Mouse (Mus musculus) liver, postnatal 0 days (tissue): Measurements from ENCODE around the gene F2r. TPM values are rescaled to one million over a fixed set of nuclear protein-coding genes. Genes with fewer than 3 reads are reported as not detected.

Experiments
- ATAC-seq: fragments of 200-750 bp; cut with Nextera tagmentation; 2 replicates; pipeline ENCODE4 v1.8.0; 2017; ENCODE audit warnings: mild to moderate bottlenecking, moderate library complexity
- DNase-seq: peaks from one replicate; pipeline ENCODE4 v3.0.0-alpha.2; 2016
- H3K27ac ChIP-seq: fragments of 300-500 bp; sonication (generic); 2 replicates; pipeline ENCODE4 v1.5.1; 2014; ENCODE audit warnings: antibody characterized with exemption, moderate library complexity, mild to moderate bottlenecking, low read depth
- H3K27me3 ChIP-seq: fragments of 300-500 bp; sonication (generic); 2 replicates; pipeline ENCODE4 v1.6.1; 2014; ENCODE audit warnings: low read length, control low read depth, mixed read lengths; ENCODE audit not compliant: insufficient read depth
- H3K36me3 ChIP-seq: fragments of 300-500 bp; sonication (generic); replicated peaks from 2 replicates; pipeline ENCODE4 v1.6.1; 2014; ENCODE audit warnings: mild to moderate bottlenecking, control low read depth, low read length, moderate library complexity, mixed read lengths; ENCODE audit not compliant: insufficient read depth
- H3K4me1 ChIP-seq: fragments of 300-500 bp; sonication (generic); 2 replicates; pipeline ENCODE4 v1.6.1; 2014; ENCODE audit warnings: antibody characterized with exemption, mild to moderate bottlenecking, control low read depth; ENCODE audit not compliant: insufficient read depth
- H3K4me2 ChIP-seq: fragments of 300-500 bp; sonication (generic); 2 replicates; pipeline ENCODE4 v1.6.1; 2014; ENCODE audit warnings: low read depth, mild to moderate bottlenecking, low read length, moderate library complexity, mixed read lengths
- H3K4me3 ChIP-seq: fragments of 300-500 bp; sonication (generic); 2 replicates; pipeline ENCODE4 v1.5.1; 2014; ENCODE audit warnings: low read depth, low read length
- H3K9ac ChIP-seq: fragments of 300-500 bp; sonication (generic); replicated peaks from 2 replicates; pipeline ENCODE4 v1.6.1; 2014; ENCODE audit warnings: mild to moderate bottlenecking, moderate library complexity
- H3K9me3 ChIP-seq: fragments of 300-500 bp; sonication (generic); 2 replicates; pipeline ENCODE4 v1.6.1; 2016; ENCODE audit warnings: mild to moderate bottlenecking, control low read depth, low read length, mixed read lengths
- CTCF ChIP-seq: sonication (generic); IDR thresholded peaks from 2 replicates; pipeline ENCODE4 v1.5.1; 2016; ENCODE audit warnings: antibody characterized with exemption, low read depth
- EP300 ChIP-seq: IDR thresholded peaks from 2 replicates; pipeline ENCODE4 v1.6.1; 2016; ENCODE audit warnings: antibody characterized with exemption, low read depth, mild to moderate bottlenecking
- WGBS: fragments of 180-500 bp; shearing (Covaris S2); extraction: QIAGEN DNeasy Blood & Tissue Kit; methylation state at CpG from one replicate; pipeline ENCODE4 v1.1.7; 2014; ENCODE audit not compliant: insufficient replicate concordance; 5-methylcytosine and 5-hydroxymethylcytosine counted together
- polyA plus RNA-seq: library from polyadenylated mRNA; unstranded; fragments of >200 nt; fragmentation: Nextera tagmentation; extraction: Ambion mirVana; gene quantifications from 2 replicates; pipeline ENCODE4 v1.2.1, GENCODE M21; 2015

The F2r gene
- polyA plus RNA-seq, 1 experiment from 2014 or later, result 28.6 TPM

DNA sequence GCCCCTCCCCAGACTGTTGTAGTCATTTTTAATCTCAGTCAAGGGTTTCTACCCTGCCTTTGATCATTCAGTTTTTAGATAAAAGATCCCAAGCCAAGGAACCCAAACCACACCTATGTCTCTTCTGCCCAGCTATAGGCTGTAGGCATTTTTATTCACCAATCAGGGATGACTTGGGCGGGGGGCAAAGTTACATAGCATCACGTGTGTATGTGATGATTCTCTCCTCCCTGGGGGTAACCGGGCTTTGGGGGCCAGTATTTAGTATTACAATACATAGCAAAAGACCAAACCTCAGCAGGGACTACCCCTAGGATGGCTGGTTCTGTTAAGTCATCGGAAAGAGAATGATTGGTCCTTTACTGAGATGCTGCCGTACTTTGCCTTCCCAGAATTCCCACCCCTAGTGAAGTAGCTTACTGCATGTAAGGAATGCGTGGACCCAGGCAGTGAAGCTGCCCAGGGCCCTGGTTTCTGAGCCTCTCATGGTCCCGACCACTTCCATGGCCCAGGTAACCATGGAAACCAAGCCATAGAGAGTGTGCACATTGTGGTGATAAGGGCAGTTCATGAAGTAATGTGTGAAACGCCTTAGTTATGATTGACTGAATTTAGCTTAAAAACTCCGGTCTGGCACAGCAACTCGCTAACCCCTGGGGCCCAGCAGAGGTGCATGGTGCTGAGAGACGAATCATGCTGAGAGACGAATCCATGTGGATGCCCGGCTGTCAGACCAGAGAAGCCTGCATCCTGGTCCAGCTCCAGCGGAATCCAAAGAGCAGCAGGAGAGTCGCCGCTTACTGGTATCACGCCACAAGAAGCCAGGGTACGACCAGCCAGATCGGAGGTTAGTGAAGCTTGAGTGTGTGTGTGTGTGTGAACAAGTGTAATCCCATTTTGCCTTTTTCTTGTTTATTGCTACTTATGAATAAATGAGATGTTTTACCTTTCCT lies 34.8 kb downstream of the F2r start:
- Histone ChIP-seq H3K9ac (no peak overlapping the region), H3K4me3 (no peak overlapping the region), H3K36me3 (no peaks in the 10 kb centered on the region), H3K27ac (no peak overlapping the region), H3K27me3 (0 out of 2 replicates have a peak, but pooled peaks cover 3% of the 10 kb centered on the region), H3K4me2 (no peak overlapping the region), H3K9me3 (no peaks in the 10 kb centered on the region), H3K4me1 (no peaks in the 10 kb centered on the region)
- WGBS, result 69% methylated on average over 19 of the region's 19 CpGs
- no peak for ATAC-seq
- TF ChIP-seq CTCF (no peak), EP300 (no peak)
- DNase-seq, result no peak

DNA sequence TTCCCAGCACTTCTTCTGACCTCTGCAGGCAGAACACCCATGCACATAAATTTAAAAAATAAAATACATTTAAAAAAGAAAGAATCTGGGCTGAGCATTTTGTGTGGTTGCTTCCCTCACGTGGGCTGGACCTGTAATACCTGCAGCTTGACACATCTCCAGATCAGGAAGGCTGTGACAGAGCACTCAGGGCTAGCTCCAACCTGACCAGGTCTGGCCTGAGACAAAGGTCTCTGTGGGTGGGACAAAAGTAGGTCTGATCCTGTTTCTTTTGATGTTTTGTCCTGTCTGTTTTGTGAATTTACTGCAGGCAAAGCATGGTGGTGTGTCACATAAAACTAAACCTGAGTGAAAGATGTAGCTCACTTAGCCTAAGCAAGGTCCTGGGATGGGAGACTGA lies 36.4 kb downstream of the F2r start:
- Histone ChIP-seq H3K9me3 (no peaks in the 10 kb centered on the region), H3K4me3 (no peak overlapping the region), H3K36me3 (no peaks in the 10 kb centered on the region), H3K27me3 (0 out of 2 replicates have a peak, but pooled peaks cover 3% of the 10 kb centered on the region), H3K4me1 (no peaks in the 10 kb centered on the region), H3K27ac (no peak overlapping the region), H3K9ac (no peak overlapping the region), H3K4me2 (no peak overlapping the region)
- DNase-seq, result no peak
- TF ChIP-seq CTCF, result no peak
- TF ChIP-seq EP300, result no peak
- WGBS, result 56% methylated on average over 1 of the region's 1 CpGs
- no peak for ATAC-seq

DNA sequence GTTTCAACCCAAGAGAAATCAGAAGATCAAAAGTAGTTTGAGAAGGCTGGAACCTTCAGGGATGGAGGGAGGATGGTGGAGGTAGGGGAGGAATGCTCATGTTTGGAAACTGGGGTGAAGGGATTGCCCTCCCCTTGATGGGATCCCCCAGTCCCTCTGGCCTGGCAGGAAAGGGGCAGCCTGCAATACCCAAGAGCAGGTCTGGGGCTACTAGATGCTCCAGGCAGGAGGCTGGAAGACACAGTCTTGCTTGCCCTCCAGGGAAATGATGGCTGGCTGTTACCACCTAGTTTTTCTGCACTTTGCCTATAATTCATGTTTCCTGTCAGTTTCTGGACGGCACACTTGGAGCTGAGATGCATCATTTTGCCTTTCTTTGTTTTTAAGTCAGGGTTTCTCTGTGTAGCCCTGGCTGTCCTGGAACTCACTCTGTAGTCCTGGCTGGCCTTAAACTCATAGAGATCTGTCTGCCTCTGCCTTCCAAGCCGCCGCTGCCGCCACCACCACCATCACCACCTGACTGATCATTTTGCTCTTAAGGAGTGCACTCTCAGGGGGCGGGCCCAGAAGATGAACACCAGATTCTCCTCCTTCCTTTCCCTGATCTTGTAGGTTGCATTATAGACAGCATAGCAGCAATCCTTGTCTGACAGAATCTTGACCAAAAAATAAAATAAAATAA lies 40.1 kb downstream of the F2r start:
- no peak for DNase-seq
- 81% methylated on average over 5 of the region's 5 CpGs for WGBS

DNA sequence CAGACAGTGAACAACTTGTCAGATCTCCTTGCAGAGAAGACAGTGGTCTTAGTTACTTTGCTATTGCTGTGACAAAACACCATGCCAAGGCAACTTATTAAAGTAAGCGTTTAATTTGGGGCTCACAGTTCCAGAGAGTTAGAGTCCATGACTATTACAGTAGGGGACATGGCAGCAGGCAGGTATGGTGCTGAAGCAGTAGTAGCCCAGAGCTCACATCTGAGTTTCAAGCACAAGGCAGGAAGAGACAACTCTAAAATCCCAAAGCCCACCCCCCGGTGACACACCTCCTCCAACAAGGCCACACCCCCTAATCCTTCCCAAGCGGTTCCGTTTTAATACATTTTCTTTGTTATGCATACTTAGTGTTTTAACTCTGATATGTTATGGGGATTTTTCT lies 47.4 kb downstream of the F2r start:
- Histone ChIP-seq H3K4me3 (no peak overlapping the region), H3K4me2 (no peak overlapping the region), H3K36me3 (no peaks in the 10 kb centered on the region), H3K27me3 (no peaks in the 10 kb centered on the region), H3K9me3 (peaks cover 12% of the 10 kb centered on the region; the same call in 1 of the 2 replicates), H3K9ac (no peak overlapping the region), H3K4me1 (no peaks in the 10 kb centered on the region), H3K27ac (no peak overlapping the region)
- TF ChIP-seq EP300, result no peak
- no peak for TF ChIP-seq CTCF
- DNase-seq, result no peak
- 86% methylated on average over 4 of the region's 4 CpGs for WGBS
- ATAC-seq, result no peak

More for the DNA sequence above, 40.1 kb downstream of the F2r start:
- Histone ChIP-seq H3K4me1 (no peaks in the 10 kb centered on the region), H3K27me3 (0 out of 2 replicates have a peak, but pooled peaks cover 3% of the 10 kb centered on the region), H3K4me2 (no peak overlapping the region), H3K27ac (no peak overlapping the region), H3K36me3 (no peaks in the 10 kb centered on the region), H3K9ac (no peak overlapping the region), H3K9me3 (no peaks in the 10 kb centered on the region), H3K4me3 (no peak overlapping the region)
- no peak for ATAC-seq
- TF ChIP-seq EP300 (no peak), CTCF (no peak)

DNA sequence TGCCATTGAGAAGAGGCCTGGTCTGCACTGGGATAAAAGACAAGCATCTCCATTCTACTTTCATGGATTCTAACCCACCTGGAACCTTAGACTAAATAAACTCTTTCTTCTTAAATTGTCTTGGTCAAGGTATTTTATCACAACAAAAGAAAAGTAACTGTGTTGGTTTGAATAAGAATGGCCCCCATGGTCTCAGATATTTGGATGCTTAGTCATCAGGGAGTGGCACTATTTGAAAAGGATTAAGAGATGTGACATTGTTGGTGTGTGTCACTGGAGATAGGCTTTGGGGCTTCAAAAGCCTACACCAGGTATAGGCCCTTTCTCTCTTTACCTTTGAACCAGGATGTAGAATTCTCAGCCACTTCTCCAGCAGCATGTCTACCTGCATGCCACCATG lies 49.0 kb downstream of the F2r start:
- Histone ChIP-seq H3K4me1 (no peaks in the 10 kb centered on the region), H3K36me3 (no peaks in the 10 kb centered on the region), H3K4me2 (no peak overlapping the region), H3K9me3 (peaks cover 12% of the 10 kb centered on the region; the same call in 1 of the 2 replicates), H3K9ac (no peak overlapping the region), H3K27me3 (no peaks in the 10 kb centered on the region), H3K27ac (no peak overlapping the region), H3K4me3 (no peak overlapping the region)
- DNase-seq (no peak), ATAC-seq (no peak)
- TF ChIP-seq CTCF, result no peak
- TF ChIP-seq EP300, result no peak

DNA sequence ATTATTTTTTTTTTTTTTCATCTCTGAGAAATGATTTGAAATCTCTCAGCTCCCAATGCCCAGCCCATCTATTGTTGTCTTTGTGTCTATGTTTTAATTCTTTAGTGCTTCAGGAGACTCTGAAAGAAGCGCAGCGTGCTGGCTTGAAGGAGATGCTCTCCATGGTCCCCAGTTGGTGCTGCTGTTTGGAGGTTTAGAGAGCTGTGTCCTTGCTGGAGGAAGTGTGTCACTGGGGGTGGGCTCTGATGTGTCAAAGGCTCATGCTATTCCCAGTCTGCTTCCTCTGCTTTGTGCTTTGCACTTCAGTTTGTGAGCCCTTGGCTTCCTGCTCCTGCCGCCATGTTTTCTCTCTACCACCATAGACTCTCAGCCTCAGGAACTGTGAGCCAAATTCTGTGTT lies 50.0 kb downstream of the F2r start:
- Histone ChIP-seq H3K9me3 (peaks cover 12% of the 10 kb centered on the region; the same call in 1 of the 2 replicates), H3K27ac (no peak overlapping the region), H3K4me2 (no peak overlapping the region), H3K4me1 (no peaks in the 10 kb centered on the region), H3K4me3 (no peak overlapping the region), H3K9ac (no peak overlapping the region), H3K27me3 (no peaks in the 10 kb centered on the region), H3K36me3 (no peaks in the 10 kb centered on the region)
- DNase-seq, result no peak
- WGBS, result 94% methylated on average over 3 of the region's 3 CpGs
- no peak for TF ChIP-seq CTCF
- ATAC-seq, result no peak
